ENCODE assay signal across 1 mouse cellular context in the genomic region with DNA sequence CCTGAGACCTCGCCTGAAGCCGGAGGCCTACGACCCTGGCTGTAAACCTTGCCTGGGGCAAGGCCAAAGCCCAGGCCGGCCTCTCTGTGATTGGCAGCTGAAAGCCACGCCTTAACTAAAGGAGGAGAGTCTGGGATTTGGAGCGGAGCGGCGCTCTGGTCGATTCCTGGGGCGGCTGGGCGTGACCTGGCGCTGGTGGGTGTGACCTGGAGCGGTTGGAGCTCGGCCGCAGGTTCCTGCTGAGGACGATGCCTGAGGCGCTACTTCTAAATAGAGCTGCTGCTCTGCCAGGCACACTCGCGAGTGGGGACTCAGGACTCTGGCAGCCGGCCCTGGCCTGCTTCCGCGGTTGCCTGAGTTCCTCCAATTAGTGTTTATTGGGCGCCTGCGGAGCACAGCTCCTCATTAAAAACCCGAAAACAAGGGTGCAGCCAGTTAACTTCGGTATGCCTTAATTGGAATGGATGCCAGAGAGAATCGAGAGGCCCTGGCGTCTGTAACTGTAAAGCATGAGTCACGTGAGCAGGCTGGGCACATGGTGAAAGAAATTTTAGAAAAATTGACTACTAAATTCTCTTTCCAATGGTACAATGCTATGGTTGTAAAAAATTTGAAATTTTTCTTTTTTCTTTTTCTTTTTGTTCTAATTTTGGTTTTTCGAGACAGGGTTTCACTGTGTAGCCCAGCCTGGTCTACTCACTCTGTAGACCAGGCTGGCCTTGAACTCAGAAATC.
TF ChIP-seq lines count a peak whose summit lies in the region.

No protein-coding gene starts in this region.

TF ChIP-seq in CH12.LX, 34 proteins besides CTCF, POLR2A, EP300 and RAD21 (continued from another document):
- TF ChIP-seq CHD2 (IDR thresholded peaks at IDR 0.05; ENCODE audit: low read length) (no peak), KAT2A (IDR thresholded peaks at IDR 0.05; ENCODE audit: insufficient replicate concordance, low read length) (no peak), NELFE (IDR thresholded peaks at IDR 0.05; ENCODE audit: low read depth, low read length) (no peak), RCOR1 (conservative IDR thresholded peaks at IDR 0.05; ENCODE audit: low read depth, low read length) (no peak), NRF1 (IDR thresholded peaks at IDR 0.05; ENCODE audit: low read depth, low read length) (no peak), MYC (IDR thresholded peaks at IDR 0.05; ENCODE audit: low read depth, low read length) (no peak), MAZ (IDR thresholded peaks at IDR 0.05; ENCODE audit: low read depth, low read length) (no peak), USF1 (IDR thresholded peaks at IDR 0.05; ENCODE audit: low read depth, low read length) (peak; percentile 47), E2F4 (IDR thresholded peaks at IDR 0.05; ENCODE audit: insufficient replicate concordance, low read depth, low read length) (no peak), USF2 (conservative IDR thresholded peaks at IDR 0.05; ENCODE audit: low read depth, low read length) (peak; percentile 35), JUN (IDR thresholded peaks at IDR 0.05; ENCODE audit: insufficient read depth, low read depth, low read length) (no peak), BHLHE40 (IDR thresholded peaks at IDR 0.05; ENCODE audit: low read depth, low read length) (peak; percentile 76), ZMIZ1 (IDR thresholded peaks at IDR 0.05; ENCODE audit: low read depth, low read length) (no peak)
TF ChIP-seq in CH12.LX: peak in this region for 4.
